Mouse (Mus musculus) limb, embryonic 14.5 days (tissue): ENCODE measurements at regions not wholly inside any gene's neighbourhood (a gene's known extent, or its start where the extent isn't known, plus 50 kb on each side); places are given as distances from the start of the nearest gene placed in this dataset.

Experiments used
- ATAC-seq: fragments of 200-750 bp; cut with Nextera tagmentation; 2 replicates; pipeline ENCODE4 v1.8.0; 2017; ENCODE audit warnings: low read depth, moderate number of reproducible peaks, moderate TSS enrichment; ENCODE audit not compliant: low FRiP score
- DNase-seq: peaks from one replicate; pipeline ENCODE4 v3.0.0-alpha.2; 2015; ENCODE audit warnings: low spot score
- H3K27ac ChIP-seq: fragments of 300-500 bp; sonication (generic); replicated peaks from 2 replicates; pipeline ENCODE4 v1.5.1; 2014; ENCODE audit warnings: low read depth, mild to moderate bottlenecking, low read length, moderate library complexity, mixed read lengths
- H3K27me3 ChIP-seq: fragments of 300-500 bp; sonication (generic); 2 replicates; pipeline ENCODE4 v1.6.1; 2014; ENCODE audit warnings: low read length, mixed read lengths; ENCODE audit not compliant: control insufficient read depth, insufficient read depth
- H3K36me3 ChIP-seq: fragments of 300-500 bp; sonication (generic); 2 replicates; pipeline ENCODE4 v1.6.1; 2014; ENCODE audit warnings: mild to moderate bottlenecking, low read length, moderate library complexity, mixed read lengths; ENCODE audit not compliant: control insufficient read depth, insufficient read depth
- H3K4me1 ChIP-seq: fragments of 300-500 bp; sonication (generic); 2 replicates; pipeline ENCODE4 v1.6.1; 2014; ENCODE audit warnings: antibody characterized with exemption, low read length, mixed read lengths; ENCODE audit not compliant: control insufficient read depth, insufficient read depth
- H3K4me2 ChIP-seq: fragments of 300-500 bp; sonication (generic); replicated peaks from 2 replicates; pipeline ENCODE4 v1.6.1; 2014; ENCODE audit warnings: low read depth, mild to moderate bottlenecking, low read length, moderate library complexity; ENCODE audit not compliant: severe bottlenecking
- H3K4me3 ChIP-seq: fragments of 300-500 bp; sonication (generic); replicated peaks from 2 replicates; pipeline ENCODE4 v1.5.1; 2014; ENCODE audit warnings: low read length
- H3K9ac ChIP-seq: fragments of 300-500 bp; sonication (generic); 2 replicates; pipeline ENCODE4 v1.6.1; 2014; ENCODE audit warnings: mild to moderate bottlenecking, low read depth, low read length, moderate library complexity; ENCODE audit not compliant: severe bottlenecking
- H3K9me3 ChIP-seq: fragments of 300-500 bp; sonication (generic); 2 replicates; pipeline ENCODE4 v1.6.1; 2016; ENCODE audit warnings: low read length; ENCODE audit not compliant: control insufficient read depth
- POLR2A ChIP-seq: fragments of 200-500 bp; IDR thresholded peaks from 2 replicates; pipeline ENCODE4 v1.8.0; 2012; ENCODE audit warnings: inconsistent platforms, mild to moderate bottlenecking, moderate library complexity, borderline replicate concordance; ENCODE audit not compliant: insufficient read depth, insufficient read length; ENCODE audit errors: extremely low read depth
- WGBS: fragments of 180-500 bp; shearing (Covaris S2); extraction: QIAGEN DNeasy Blood & Tissue Kit; methylation state at CpG from one replicate; pipeline ENCODE4 v1.1.7; 2014; 5-methylcytosine and 5-hydroxymethylcytosine counted together

GRCm38 (mm10) chr15:52783940-52784339 is 1100.8 kb upstream of the Gm7489 start:
- no peak for ATAC-seq
- H3K9me3 ChIP-seq, result no peaks in the 10 kb centered on the region
- H3K27ac ChIP-seq, result no peak overlapping the region
- H3K4me1 ChIP-seq, result no peaks in the 10 kb centered on the region
- no peaks in the 10 kb centered on the region for H3K27me3 ChIP-seq
- WGBS, result 83% methylated on average over 2 of the region's 2 CpGs
- DNase-seq, result no peak
- H3K4me3 ChIP-seq, result no peak overlapping the region
- TF ChIP-seq POLR2A, result no peak
- no peak overlapping the region for H3K9ac ChIP-seq
- no peaks in the 10 kb centered on the region for H3K36me3 ChIP-seq
- H3K4me2 ChIP-seq, result no peak overlapping the region

GRCm38 (mm10) chr15:52785196-52785595 is 1099.5 kb upstream of the Gm7489 start:
- no peak for TF ChIP-seq POLR2A
- no peaks in the 10 kb centered on the region for H3K9me3 ChIP-seq
- no peak overlapping the region for H3K9ac ChIP-seq
- DNase-seq (no peak), ATAC-seq (no peak)
- no peak overlapping the region for H3K4me2 ChIP-seq
- WGBS, result 82% methylated on average over 3 of the region's 3 CpGs
- no peaks in the 10 kb centered on the region for H3K27me3 ChIP-seq
- no peaks in the 10 kb centered on the region for H3K36me3 ChIP-seq
- H3K4me3 ChIP-seq, result no peak overlapping the region
- no peaks in the 10 kb centered on the region for H3K4me1 ChIP-seq
- H3K27ac ChIP-seq, result no peak overlapping the region

GRCm38 (mm10) chr15:52785976-52786375 is 1098.7 kb upstream of the Gm7489 start:
- H3K4me2 ChIP-seq, result no peak overlapping the region
- ATAC-seq (no peak), DNase-seq (no peak)
- 88% methylated on average over 8 of the region's 8 CpGs for WGBS
- no peak overlapping the region for H3K4me3 ChIP-seq
- H3K9ac ChIP-seq, result no peak overlapping the region
- H3K9me3 ChIP-seq, result no peaks in the 10 kb centered on the region
- H3K36me3 ChIP-seq, result no peaks in the 10 kb centered on the region
- H3K4me1 ChIP-seq, result no peaks in the 10 kb centered on the region
- TF ChIP-seq POLR2A, result no peak
- no peaks in the 10 kb centered on the region for H3K27me3 ChIP-seq
- H3K27ac ChIP-seq, result no peak overlapping the region

GRCm38 (mm10) chr15:52805479-52806199 is 1079.1 kb upstream of the Gm7489 start:
- DNase-seq (no peak), ATAC-seq (no peak)
- WGBS, result 72% methylated on average over 4 of the region's 4 CpGs
- Histone ChIP-seq H3K9me3 (no peaks in the 10 kb centered on the region), H3K36me3 (no peaks in the 10 kb centered on the region), H3K27ac (no peak overlapping the region), H3K4me2 (no peak overlapping the region), H3K27me3 (no peaks in the 10 kb centered on the region), H3K4me1 (peaks cover 8% of the 10 kb centered on the region), H3K9ac (no peak overlapping the region), H3K4me3 (no peak overlapping the region)
- TF ChIP-seq POLR2A, result no peak

- no peak for DNase-seq
- Histone ChIP-seq H3K27me3 (no peaks in the 10 kb centered on the region), H3K4me1 (peaks cover 8% of the 10 kb centered on the region), H3K9ac (no peak overlapping the region), H3K4me2 (no peak overlapping the region), H3K9me3 (no peaks in the 10 kb centered on the region), H3K4me3 (no peak overlapping the region), H3K36me3 (no peaks in the 10 kb centered on the region), H3K27ac (no peak overlapping the region)
- WGBS, result 80% methylated on average over 3 of the region's 3 CpGs
- no peak for TF ChIP-seq POLR2A
- no peak for ATAC-seq
Observed at GRCm38 (mm10) chr15:52808622-52809021, 1076.1 kb upstream of the Gm7489 start.
